Mouse (Mus musculus): ENCODE measurements at regions not wholly inside any gene's neighbourhood (a gene's known extent, or its start where the extent isn't known, plus 50 kb on each side); places are given as distances from the start of the nearest gene placed in this dataset.
A peak's percentile ranks its signal among the peaks of the same experiment; 100 is the strongest.

DNA sequence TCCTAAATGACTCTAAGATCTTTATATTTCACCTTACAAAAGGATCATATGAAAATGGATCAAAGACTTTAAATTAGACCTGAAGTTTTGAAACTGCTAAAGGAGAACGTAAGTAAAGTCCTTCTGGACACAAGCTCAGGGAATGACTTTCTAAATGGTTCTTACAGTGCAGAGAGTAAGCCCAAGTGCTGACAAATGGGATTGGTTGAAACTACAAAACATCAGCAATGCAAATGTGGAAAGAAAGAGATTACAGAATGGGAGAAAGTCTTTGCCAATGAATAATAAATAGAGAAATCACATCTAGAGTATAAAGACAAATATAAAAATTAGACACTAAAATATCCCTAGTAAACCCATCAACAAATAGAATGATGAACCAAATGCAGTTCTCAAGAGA, 263.9 kb downstream of the Atp10a start:
- Histone ChIP-seq H3K9me3 (no peaks in the 10 kb centered on the region), H3K4me1 (replicated peaks) (no peaks in the 10 kb centered on the region), H3K27ac (replicated peaks) (no peak overlapping the region), H3K4me2 (no peak overlapping the region), H3K36me3 (no peaks in the 10 kb centered on the region), H3K9ac (no peak overlapping the region), H3K4me3 (no peak overlapping the region), H3K27me3 (no peaks in the 10 kb centered on the region)
- WGBS, result 86% methylated on average over 1 of the region's 1 CpGs
- ATAC-seq (ENCODE audit: low read depth), result no peak

DNA sequence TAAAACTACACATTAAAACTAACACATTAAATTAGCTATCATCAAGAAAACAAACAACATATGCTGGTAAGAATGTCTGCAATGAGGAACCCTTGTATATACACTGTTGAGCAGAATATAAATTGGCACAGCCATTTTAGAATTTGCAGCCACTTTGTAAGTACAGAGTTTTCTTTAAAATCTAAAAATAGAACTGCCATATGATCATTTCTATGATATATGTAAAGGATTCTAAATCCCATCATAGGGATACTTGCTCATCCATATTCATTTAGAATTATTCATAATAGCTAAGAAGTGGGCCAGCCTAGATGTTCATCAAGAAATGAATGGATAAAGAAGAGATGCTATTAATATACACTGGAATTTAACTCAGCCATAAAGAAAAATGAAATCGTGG, 264.3 kb downstream of the Atp10a start:
- Histone ChIP-seq H3K9me3 (no peaks in the 10 kb centered on the region), H3K4me1 (replicated peaks) (no peaks in the 10 kb centered on the region), H3K27ac (replicated peaks) (no peak overlapping the region), H3K9ac (no peak overlapping the region), H3K27me3 (no peaks in the 10 kb centered on the region), H3K4me3 (no peak overlapping the region), H3K4me2 (no peak overlapping the region), H3K36me3 (no peaks in the 10 kb centered on the region)
- 83% methylated on average over 1 of the region's 1 CpGs for WGBS
- no peak for ATAC-seq (ENCODE audit: low read depth)

- no peaks in the 10 kb centered on the region for H3K9me3 ChIP-seq
- no peak overlapping the region for H3K4me2 ChIP-seq
- 91% methylated on average over 1 of the region's 1 CpGs for WGBS
- no peak overlapping the region for H3K4me3 ChIP-seq
- no peak overlapping the region for H3K27ac ChIP-seq (replicated peaks)
- no peaks in the 10 kb centered on the region for H3K27me3 ChIP-seq
- no peak for ATAC-seq (ENCODE audit: low read depth)
- H3K9ac ChIP-seq, result no peak overlapping the region
- no peaks in the 10 kb centered on the region for H3K4me1 ChIP-seq (replicated peaks)
- H3K36me3 ChIP-seq, result no peaks in the 10 kb centered on the region
Observed at GRCm38 (mm10) chr7:58924975-58925374, 269.0 kb downstream of the Atp10a start.

GRCm38 (mm10) chr7:58925406-58925805, 269.4 kb downstream of the Atp10a start:
- H3K9me3 ChIP-seq, result no peaks in the 10 kb centered on the region
- no peak overlapping the region for H3K4me2 ChIP-seq
- no peaks in the 10 kb centered on the region for H3K36me3 ChIP-seq
- H3K9ac ChIP-seq, result no peak overlapping the region
- 87% methylated on average over 2 of the region's 2 CpGs for WGBS
- H3K27ac ChIP-seq (replicated peaks), result no peak overlapping the region
- no peak overlapping the region for H3K4me3 ChIP-seq
- ATAC-seq (ENCODE audit: low read depth), result no peak
- no peaks in the 10 kb centered on the region for H3K27me3 ChIP-seq
- H3K4me1 ChIP-seq (replicated peaks), result no peaks in the 10 kb centered on the region

- Histone ChIP-seq H3K27me3 (no peaks in the 10 kb centered on the region), H3K27ac (replicated peaks) (no peak overlapping the region), H3K36me3 (no peaks in the 10 kb centered on the region), H3K4me1 (replicated peaks) (no peaks in the 10 kb centered on the region), H3K4me3 (no peak overlapping the region), H3K4me2 (no peak overlapping the region), H3K9me3 (no peaks in the 10 kb centered on the region), H3K9ac (no peak overlapping the region)
- ATAC-seq (ENCODE audit: low read depth), result no peak
- WGBS, result 81% methylated on average over 2 of the region's 2 CpGs
Observed at GRCm38 (mm10) chr7:58957448-58957847, 271.1 kb upstream of the Ube3a start.

DNA sequence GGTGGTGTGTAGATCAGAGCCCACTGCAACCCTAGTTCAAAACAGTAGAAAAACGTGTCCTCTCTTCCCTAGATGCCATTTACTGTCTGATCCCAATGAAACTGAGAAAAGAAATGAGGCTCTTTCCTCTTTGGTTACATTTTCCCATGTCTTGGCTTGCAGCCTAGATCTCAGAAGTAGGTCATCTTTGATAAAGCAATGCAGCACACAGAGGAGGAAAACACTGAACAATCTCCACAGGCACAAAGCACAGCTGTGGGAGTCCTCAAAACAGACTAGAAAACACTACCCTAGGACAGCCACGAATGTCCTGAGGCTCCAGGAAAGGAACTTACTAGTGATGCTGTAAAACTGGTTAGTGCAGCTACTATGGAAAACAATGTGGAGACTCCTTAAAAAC, 221.4 kb upstream of the Ube3a start:
- H3K27ac ChIP-seq (replicated peaks), result no peak overlapping the region
- no peak overlapping the region for H3K4me2 ChIP-seq
- H3K27me3 ChIP-seq, result no peaks in the 10 kb centered on the region
- WGBS, result 60% methylated on average over 2 of the region's 2 CpGs
- no peaks in the 10 kb centered on the region for H3K36me3 ChIP-seq
- no peak overlapping the region for H3K9ac ChIP-seq
- H3K4me1 ChIP-seq (replicated peaks), result no peaks in the 10 kb centered on the region
- ATAC-seq (ENCODE audit: low read depth), result no peak
- no peaks in the 10 kb centered on the region for H3K9me3 ChIP-seq
- H3K4me3 ChIP-seq, result no peak overlapping the region

- Histone ChIP-seq H3K9ac (no peak overlapping the region), H3K27me3 (no peaks in the 10 kb centered on the region), H3K36me3 (no peaks in the 10 kb centered on the region), H3K27ac (replicated peaks) (no peak overlapping the region), H3K4me1 (replicated peaks) (no peaks in the 10 kb centered on the region), H3K4me2 (no peak overlapping the region), H3K9me3 (no peaks in the 10 kb centered on the region), H3K4me3 (no peak overlapping the region)
- WGBS, result 79% methylated on average over 9 of the region's 9 CpGs
- no peak for ATAC-seq (ENCODE audit: low read depth)
Observed at GRCm38 (mm10) chr7:59013449-59014301, 214.9 kb upstream of the Ube3a start.

- 44% methylated on average over 6 of the region's 6 CpGs for WGBS
- Histone ChIP-seq H3K27me3 (no peaks in the 10 kb centered on the region), H3K9ac (no peak overlapping the region), H3K4me1 (replicated peaks) (no peaks in the 10 kb centered on the region), H3K36me3 (no peaks in the 10 kb centered on the region), H3K27ac (replicated peaks) (no peak overlapping the region), H3K9me3 (no peaks in the 10 kb centered on the region), H3K4me2 (no peak overlapping the region), H3K4me3 (no peak overlapping the region)
- ATAC-seq (ENCODE audit: low read depth), result peak; percentile 82
Observed at GRCm38 (mm10) chr7:59014302-59014677, 214.3 kb upstream of the Ube3a start.

GRCm38 (mm10) chr7:59027437-59027836, 201.1 kb upstream of the Ube3a start:
- Histone ChIP-seq H3K4me1 (replicated peaks) (no peaks in the 10 kb centered on the region), H3K36me3 (no peaks in the 10 kb centered on the region), H3K9ac (no peak overlapping the region), H3K27me3 (no peaks in the 10 kb centered on the region), H3K27ac (replicated peaks) (no peak overlapping the region), H3K9me3 (no peaks in the 10 kb centered on the region), H3K4me2 (no peak overlapping the region), H3K4me3 (no peak overlapping the region)
- ATAC-seq (ENCODE audit: low read depth), result peak; percentile 63; the same call in 1 of the 2 replicates
- WGBS, result 52% methylated on average over 2 of the region's 2 CpGs
